Mouse (Mus musculus) urinary bladder, postnatal 10 days (tissue): ENCODE data around the gene Gm20498.
"Not testable (repeated sequence)": the region's sequence is repeated elsewhere in the genome, so short reads cannot be mapped to it uniquely, and the experiment has no call there.

Experiments
- DNase-seq: peaks from one replicate; pipeline ENCODE4 v3.0.0; 2022; ENCODE audit warnings: low spot score

The Gm20498 gene

DNA sequence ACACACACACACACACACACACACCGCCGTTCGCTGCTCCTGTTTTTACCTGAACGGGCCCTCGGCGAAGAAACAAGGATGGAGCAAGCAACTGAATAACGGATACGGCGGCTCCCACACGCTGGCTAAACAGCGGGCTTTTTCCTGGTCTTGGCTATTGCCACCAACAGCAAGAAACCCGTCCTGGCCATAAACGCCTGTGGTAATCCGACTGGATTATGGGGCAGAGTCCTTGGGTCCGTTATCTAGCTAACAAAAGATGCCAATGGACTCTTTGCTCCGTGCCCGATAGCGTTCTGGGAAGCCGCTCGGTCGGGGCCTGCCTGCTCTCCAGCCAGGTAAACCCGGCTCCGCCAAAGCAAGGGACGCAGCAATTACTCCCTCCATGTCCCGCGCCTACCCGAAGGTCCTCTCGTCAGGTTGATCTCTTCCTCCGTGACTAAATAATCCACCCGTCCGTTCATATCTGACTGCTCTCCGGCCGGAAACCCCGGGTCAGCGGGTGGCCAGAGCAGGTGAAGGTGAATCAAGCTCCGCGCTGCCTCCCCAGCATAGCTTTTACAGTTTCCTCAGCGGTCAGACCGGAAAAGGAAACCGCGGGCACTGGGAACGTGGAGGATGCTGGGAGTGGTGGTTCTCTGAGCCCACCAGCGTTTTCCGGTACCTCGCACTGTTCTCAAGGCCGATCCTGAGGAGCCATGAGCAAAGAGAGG, at the start of gene Gm20498, which contains the start of gene Synj2bp:
TSS of gene Gm20498 (minus strand) at position 590 of the 713 bp plus-strand sequence.
TSS of gene Synj2bp (minus strand) at position 596 of the 713 bp plus-strand sequence.
- DNase-seq: peak; percentile 25

- DNase-seq: no peak
These were observed 35.7 kb upstream of the Gm20498 start, which contains the start of gene Adam21 for GRCm38 (mm10) chr12:81568374-81568773. Gene Adam21 (minus strand): TSS chr12:81568474.

GRCm38 (mm10) chr12:81567931-81568330, 35.2 kb upstream of the Gm20498 start:
- DNase-seq: no peak

GRCm38 (mm10) chr12:81564173-81564572, 31.5 kb upstream of the Gm20498 start:
- no peak for DNase-seq

DNA sequence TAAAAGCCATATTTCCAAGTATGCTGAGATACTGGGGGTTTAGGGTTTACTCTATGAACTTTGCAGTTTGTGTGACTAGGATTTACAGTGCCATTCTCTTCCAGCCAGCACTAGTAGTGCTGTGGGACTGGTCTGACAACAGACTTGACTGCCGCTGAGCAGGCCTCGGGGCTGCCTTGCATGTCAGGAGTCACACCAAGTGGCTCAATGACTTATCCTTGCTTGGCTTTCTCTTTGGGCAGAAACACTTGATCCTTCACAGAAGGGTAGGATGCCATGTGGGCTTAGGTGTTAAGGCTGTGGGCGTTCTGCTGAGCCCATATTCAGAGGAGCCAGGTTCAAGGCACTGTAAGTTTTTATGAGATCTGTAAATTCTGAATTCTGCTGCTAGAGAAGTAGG, 16.6 kb upstream of the Gm20498 start:
- no peak for DNase-seq

DNA sequence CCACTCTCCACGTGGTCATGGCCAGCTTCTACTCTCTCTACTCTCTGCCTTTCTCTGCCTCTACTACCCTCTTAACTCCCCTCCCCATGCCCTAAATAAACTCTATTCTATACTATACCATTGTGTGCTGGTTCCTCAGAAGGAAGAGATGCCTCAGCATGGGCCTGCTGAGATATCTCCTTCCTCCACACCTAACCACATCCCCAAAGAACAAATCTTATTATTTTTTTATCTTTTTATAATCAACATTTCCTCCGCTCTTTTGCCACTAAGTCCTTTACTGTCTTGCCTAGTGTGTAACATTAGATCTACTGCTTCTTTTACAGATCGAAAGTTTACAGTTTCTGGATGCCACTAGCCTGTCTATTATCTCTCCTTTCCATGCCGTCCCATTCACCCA, 14.5 kb upstream of the Gm20498 start:
- DNase-seq: no peak

GRCm38 (mm10) chr12:81533029-81533419, 319 bp upstream of the Gm20498 start:
- DNase-seq: no peak

DNA sequence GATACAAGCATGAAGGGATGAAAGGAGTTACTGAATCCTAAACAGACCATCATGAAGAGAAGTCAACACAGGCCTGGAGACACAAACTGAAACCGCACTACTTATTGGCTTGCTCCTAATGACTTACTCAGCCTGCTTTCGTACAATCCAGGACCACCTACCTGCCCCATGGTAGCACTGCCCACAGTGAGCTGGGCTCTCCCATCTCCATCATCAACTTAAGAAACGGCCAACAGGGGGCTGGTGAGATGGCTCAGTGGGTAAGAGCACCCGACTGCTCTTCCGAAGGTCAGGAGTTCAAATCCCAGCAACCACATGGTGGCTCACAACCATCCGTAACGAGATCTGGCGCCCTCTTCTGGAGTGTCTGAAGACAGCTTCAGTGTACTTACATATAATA, 2.1 kb downstream of the Gm20498 start:
- not testable (repeated sequence) for DNase-seq

DNA sequence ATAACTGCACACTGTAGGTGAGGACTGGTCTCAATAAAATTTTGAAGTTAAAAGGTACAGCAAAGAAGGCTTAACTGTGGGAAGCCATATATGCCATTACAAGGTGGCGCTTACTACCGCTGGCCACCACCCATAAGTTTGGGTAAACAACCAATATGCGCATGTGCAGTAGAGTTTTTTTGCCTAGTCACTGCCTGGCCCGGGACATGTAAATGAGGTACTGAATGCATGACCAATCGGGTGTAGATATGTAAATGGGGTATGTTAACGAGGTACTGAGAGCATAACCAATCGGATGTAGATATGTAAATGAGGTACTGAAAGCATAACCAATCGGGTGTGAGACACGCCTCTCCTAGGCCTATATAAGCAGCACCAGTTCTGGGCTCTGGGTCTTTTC, 35.8 kb downstream of the Gm20498 start:
- not testable (repeated sequence) for DNase-seq

DNA sequence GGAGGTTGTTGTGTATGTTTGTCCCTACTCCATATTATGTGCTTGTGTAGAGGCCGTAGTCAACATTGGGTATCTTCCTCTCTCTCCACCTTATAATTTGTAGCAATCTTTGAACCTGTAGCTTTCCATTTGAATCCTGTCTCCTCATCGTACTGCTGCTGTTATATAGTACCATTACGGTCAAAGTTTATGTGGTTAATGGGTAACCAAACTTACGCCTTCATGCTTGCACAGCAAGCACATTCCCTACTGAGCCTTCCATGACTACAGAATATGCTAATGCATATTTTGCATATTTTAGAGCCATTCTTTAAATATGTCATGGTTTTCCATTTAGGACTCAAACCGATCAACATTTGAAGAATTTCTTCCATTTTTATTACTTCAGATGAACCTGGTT, 42.2 kb downstream of the Gm20498 start:
- no peak for DNase-seq

DNA sequence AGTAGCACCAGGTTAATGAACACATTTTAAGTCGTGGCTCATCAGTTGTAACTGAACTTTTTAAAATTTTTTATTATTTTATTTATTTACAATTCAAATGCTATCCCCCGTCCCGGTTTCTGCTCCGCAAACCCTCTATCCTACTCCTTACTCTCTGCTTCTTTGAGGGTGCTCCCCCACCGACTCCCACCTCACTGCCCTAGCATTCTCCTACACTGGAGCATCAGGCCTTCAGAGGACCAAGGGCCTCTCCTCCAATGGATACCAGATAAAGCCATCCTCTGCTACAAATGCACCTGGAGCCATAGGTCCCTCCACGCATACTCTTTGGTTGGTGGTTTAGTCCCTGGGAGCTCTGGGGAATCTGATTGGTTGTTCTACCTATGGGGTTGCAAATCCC, 47.4 kb downstream of the Gm20498 start:
- DNase-seq: no peak

GRCm38 (mm10) chr12:81484727-81485191, 47.9 kb downstream of the Gm20498 start, which contains the start of gene Cox16:
Gene Cox16 (minus strand): TSS chr12:81485127.
- peak; percentile 23 for DNase-seq

GRCm38 (mm10) chr12:81484212-81484611, 48.5 kb downstream of the Gm20498 start:
- no peak for DNase-seq

DNA sequence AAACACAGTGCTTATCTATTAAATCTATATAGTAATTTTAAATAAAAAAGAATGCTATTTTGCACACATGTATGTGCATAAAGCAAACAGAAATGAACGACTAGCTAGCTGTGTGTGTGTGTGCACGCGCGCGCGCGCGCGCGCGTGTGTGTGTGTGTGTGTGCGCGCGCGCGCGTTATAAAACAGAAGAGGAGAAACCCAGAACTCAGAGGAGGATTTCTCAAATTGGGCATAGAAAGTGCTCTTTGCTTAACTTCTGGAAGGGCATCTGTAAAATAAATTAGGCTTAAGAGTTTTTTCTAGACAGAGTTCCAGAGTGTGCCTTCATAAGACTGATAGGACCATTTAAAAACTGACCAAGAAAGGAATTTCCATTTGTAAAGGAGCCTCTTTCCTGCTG, 49.0 kb downstream of the Gm20498 start:
- DNase-seq: no peak

DNA sequence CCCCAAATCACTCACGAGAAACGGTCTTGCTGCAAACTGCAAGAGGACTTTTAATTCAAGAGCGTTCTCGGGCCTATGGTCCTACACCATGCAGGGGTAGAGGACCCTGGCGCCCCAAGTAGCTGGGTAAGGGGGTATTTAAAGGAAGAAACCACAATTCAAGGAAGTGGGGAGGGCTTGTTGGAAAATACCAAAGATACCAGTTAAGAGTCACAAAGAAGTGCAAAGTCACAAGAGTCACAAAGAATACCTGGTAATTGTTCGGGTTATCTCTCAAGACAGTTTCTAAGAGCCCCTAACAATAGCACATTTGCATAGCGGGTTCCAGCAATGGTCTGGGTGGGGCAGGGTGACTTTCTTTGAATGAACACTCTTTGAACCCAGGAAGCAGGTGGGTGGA, 73.7 kb downstream of the Gm20498 start:
- DNase-seq: not testable (repeated sequence)

- not testable (repeated sequence) for DNase-seq
These were observed 93.7 kb downstream of the Gm20498 start for GRCm38 (mm10) chr12:81438985-81439384.

DNA sequence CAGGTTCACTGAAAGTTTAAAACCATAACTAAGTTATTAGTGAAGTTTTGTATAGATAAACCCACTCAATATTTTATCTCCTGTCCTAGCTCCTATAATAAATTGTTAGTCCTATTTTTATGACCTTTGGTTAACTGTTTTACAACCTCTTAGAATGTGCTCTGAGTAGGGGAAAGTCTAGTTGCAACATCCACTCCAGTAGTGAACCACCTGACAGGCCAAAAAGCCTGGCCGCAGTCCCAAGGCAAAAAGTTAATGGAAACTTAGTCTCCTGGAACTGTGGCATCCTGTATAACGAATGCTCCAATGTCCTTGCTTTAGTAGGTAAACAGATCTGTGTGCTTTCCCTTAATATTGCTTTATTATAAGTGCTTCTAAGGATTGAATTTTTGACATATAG, 97.9 kb downstream of the Gm20498 start:
- not testable (repeated sequence) for DNase-seq

DNA sequence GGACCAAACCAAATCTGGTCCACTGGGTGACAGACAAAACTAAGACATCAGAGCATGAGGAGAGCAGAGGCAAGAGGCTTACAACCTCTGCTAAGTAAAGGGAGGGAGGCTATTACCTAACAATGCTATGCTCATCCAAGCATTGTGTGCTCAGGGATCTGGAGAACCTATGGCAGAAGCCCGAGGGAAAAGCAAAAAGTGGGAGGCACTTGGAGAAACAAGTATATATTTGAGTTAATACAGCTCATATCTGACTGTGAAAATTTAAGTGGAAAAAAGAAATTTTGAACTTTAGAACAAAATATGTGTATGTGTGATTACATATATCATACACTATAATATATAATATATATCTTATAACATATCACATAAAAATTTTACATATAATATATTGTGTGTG, 110.9 kb downstream of the Gm20498 start, which contains the start of gene Adam4:
TSS of gene Adam4 (minus strand) at position 101 of the 400 bp plus-strand sequence.
- DNase-seq: no peak

DNA sequence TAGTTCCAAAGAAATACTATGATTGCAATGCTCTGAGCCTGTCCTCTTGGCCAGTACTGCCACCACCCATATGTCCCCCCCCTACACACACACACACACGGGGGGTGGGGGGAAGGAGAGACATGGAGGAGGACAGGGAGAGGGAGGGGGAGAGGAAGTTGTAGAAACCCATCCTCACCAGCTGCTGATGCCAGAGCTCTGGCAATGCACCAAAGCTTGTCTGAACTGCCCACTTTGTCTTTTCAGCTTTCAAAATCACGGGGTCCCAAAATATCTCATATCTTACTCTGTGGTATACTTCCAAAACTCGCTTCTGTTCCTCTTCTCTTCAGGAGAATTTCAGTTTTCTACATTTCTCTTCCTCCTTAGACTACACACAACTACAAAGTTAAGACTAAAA, 119.5 kb downstream of the Gm20498 start:
- DNase-seq: no peak

DNA sequence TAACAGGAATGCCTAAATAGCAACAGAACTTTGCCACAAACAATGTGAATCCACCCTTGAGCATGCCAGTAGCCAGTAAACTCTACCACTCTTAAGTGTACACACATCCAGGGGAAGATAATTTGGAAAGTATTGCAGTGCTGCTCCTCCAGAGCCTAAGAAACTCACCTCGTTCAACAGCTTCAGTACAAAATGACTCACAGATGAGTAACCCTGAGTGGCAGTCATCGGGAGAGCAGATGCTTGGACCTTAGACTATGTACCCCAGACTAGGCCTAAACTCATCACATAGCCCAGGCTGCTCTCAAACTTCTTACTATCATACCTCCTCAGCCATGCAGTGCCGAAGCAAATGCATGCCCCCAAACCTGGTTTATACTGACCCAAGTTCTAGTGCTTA, 123.7 kb downstream of the Gm20498 start:
- DNase-seq: no peak

DNA sequence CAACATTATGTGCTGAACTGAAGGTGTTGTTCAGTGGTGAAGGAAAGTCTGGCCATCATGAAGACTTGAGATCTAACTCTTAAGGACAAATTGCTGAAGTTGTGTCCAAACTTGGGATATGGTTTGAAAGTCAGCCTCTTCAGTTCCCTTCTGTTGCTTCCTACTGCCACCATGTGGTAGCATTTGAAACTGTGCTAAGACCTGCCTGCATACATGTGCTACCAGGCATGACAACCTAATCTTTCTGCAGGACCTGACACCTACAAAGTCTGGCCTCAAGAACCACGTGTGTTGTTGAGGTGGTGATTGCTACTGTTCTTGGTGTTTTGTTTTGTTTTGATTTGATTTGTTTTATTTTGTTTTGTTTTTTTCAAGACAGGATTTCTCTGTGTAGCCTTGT, 130.5 kb downstream of the Gm20498 start:
- no peak for DNase-seq

DNA sequence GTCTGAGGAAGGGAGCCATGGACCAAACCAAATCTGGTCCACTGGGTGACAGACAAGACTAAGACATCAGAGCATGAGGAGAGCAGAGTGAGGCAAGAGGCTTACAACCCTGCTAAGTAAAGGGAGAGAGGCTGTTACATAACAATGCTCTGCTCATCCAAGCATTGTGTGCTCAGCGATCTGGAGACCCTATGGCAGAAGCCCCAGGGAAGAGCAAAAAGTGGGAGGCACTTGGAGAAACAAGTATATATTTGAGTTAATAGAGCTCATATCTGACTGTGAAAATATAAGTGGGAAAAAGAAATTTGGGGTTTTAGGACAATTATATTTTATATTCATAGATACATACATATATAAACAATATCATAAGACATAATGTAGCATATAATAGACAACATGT, 153.3 kb downstream of the Gm20498 start, which contains the start of gene Gm4787:
TSS of gene Gm4787 (minus strand) at position 101 of the 400 bp plus-strand sequence.
- not testable (repeated sequence) for DNase-seq

DNA sequence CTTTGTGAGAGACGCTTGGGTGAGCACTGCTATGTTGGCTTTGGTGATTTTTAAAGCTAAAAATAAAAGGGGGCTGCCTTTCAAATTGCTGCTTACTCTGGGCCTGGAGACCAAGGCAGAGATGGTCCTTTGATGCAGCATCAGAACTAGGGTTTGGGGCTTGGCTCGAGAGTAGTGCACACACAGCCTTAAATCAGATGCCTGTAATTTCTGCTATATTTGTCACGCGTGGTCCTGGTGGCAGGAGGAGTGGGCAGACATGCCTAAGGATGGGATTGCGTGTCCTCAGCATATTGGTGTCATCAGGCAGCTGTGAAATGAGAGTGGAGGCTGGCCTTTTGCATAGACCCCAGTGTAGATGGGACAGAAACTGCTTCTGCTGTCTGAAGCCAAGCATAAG, 198.9 kb downstream of the Gm20498 start:
- no peak for DNase-seq
